Mouse (Mus musculus) c-Kit-negative CD71-positive TER-119-positive erythroid progenitor cells, embryonic 14.5 days (primary cell): ENCODE measurements around the gene Gm3138.
"Not testable (repeated sequence)": the region's sequence is repeated elsewhere in the genome, so short reads cannot be mapped to it uniquely, and the experiment has no call there.

ENCODE experiments used
- DNase-seq: peaks from one replicate; pipeline ENCODE4 v3.0.0-alpha.2; 2013; ENCODE audit warnings: low read depth, low spot score

Gm3138 gene

DNA sequence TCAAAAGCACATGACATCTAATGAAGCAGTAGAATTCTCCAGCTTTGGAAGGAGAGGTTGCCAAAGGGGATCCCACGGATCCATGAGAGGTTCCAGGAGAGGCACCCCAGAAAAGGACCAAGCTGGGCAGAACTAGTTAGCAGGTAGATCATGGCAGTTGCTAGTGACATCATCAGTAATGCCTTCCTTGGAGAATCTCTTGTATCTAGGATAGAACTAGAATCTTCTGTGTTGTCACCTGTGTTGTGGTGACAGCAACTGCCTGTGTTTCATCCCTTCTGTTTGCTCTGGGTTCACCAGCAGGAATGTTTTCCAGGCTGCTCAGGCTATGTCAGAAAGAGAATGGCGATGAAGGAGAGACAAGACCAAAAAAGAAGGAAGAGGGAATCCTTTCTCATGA is at the start of gene Gm3138:
TSS of gene Gm3138 (plus strand) at position 301 of the 400 bp plus-strand sequence.
- not testable (repeated sequence) for DNase-seq

DNA sequence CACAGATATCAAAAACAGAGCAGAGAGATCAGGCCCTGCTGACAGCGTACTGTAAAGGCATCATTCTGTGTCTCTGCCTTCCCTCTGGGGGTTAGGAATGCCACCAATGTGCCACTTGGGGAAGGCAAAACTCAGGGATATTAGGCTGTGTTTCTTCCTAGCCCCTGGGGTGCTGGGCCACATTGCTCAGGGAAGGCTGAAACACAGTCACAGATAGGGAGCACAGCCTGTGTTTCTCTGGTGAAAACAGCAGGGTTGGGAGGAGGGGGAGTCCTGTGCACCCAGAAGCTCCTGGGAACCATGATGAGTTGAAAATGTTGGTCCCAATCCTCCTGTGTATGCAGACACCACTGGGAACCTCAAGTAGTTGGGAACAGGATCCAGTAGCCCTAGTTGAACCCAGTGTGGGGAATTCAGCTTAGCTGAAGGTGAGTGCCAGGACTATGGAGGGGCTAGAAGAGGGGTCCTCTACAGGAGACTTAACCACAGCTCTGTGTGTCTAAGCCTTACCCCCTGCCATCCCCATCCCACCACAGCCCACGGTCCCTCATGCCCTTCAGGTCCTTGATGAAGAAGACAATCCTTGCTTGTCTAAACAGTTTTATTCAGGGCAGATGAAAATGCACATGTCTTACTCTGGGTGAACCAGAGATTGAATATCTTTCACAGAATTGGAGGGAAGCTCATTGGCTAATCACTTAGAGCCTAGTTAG is 20.0 kb downstream of the Gm3138 start:
- not testable (repeated sequence) for DNase-seq

DNA sequence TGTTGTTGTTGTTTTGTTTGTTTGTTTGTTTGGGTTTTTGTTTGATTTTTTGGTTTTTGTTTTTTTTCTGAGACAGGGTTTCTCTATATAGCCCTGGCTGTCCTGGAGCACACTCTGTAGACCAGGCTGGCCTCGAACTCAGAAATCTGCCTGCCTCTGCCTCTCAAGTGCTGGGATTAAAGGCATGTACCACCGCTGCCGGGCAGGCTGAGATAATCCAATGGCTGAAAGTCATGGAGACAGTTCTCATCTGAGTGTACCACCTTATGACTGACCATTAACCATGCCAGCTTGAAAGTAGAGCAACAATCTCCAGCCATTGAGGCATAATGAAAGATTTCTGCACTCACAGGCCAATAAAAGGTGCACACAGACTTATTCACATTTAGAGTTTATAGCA is 30.4 kb downstream of the Gm3138 start:
- DNase-seq: not testable (repeated sequence)
